Mouse (Mus musculus) midbrain, embryonic 11.5 days (tissue): ENCODE results near the gene Git2. TPM values are rescaled to one million over a fixed set of nuclear protein-coding genes. Genes with fewer than 3 reads are reported as not detected.

ENCODE experiments used
- ATAC-seq: fragments of 200-750 bp; cut with Nextera tagmentation; 2 replicates; pipeline ENCODE4 v1.8.0; 2017; ENCODE audit warnings: moderate TSS enrichment, moderate library complexity; ENCODE audit not compliant: low FRiP score
- DNase-seq: peaks from one replicate; pipeline ENCODE4 v3.0.0; 2015; ENCODE audit warnings: low spot score; ENCODE audit errors: missing footprints
- H3K27ac ChIP-seq: fragments of 300-500 bp; sonication (generic); 2 replicates; pipeline ENCODE4 v1.5.1; 2014; ENCODE audit warnings: low read depth, low read length
- H3K27me3 ChIP-seq: fragments of 300-500 bp; sonication (generic); 2 replicates; pipeline ENCODE4 v1.6.1; 2014; ENCODE audit warnings: mild to moderate bottlenecking, low read length, moderate library complexity, mixed read lengths; ENCODE audit not compliant: control insufficient read depth, insufficient read depth
- H3K36me3 ChIP-seq: fragments of 300-500 bp; sonication (generic); 2 replicates; pipeline ENCODE4 v1.6.1; 2014; ENCODE audit warnings: mild to moderate bottlenecking, low read length, moderate library complexity, mixed read lengths; ENCODE audit not compliant: control insufficient read depth, insufficient read depth
- H3K4me1 ChIP-seq: fragments of 300-500 bp; sonication (generic); 2 replicates; pipeline ENCODE4 v1.6.1; 2014; ENCODE audit warnings: low read length; ENCODE audit not compliant: control insufficient read depth, insufficient read depth
- H3K4me2 ChIP-seq: fragments of 300-500 bp; sonication (generic); 2 replicates; pipeline ENCODE4 v1.6.1; 2014; ENCODE audit warnings: mild to moderate bottlenecking, moderate library complexity
- H3K4me3 ChIP-seq: fragments of 300-500 bp; sonication (generic); 2 replicates; pipeline ENCODE4 v1.5.1; 2014; ENCODE audit warnings: low read depth, low read length
- H3K9ac ChIP-seq: fragments of 300-500 bp; sonication (generic); 2 replicates; pipeline ENCODE4 v1.6.1; 2014; ENCODE audit warnings: low read length
- H3K9me3 ChIP-seq: fragments of 300-500 bp; sonication (generic); 2 replicates; pipeline ENCODE4 v1.6.1; 2016; ENCODE audit warnings: low read length; ENCODE audit not compliant: control insufficient read depth
- WGBS: fragments of 180-500 bp; shearing (Covaris S2); extraction: QIAGEN DNeasy Blood & Tissue Kit; methylation state at CpG from one replicate; pipeline ENCODE4 v1.1.7; 2014; 5-methylcytosine and 5-hydroxymethylcytosine counted together
- polyA plus RNA-seq: library from polyadenylated mRNA; unstranded; fragments of >200 nt; fragmentation: Nextera tagmentation; extraction: Ambion mirVana; gene quantifications from 2 replicates; pipeline ENCODE4 v1.2.1, GENCODE M21; 2014

Gene Git2
- polyA plus RNA-seq, 1 experiment from 2014 or later = 29.5 TPM

- H3K27me3 ChIP-seq = no peaks in the 10 kb centered on the region
- H3K27ac ChIP-seq = no peak overlapping the region
- no peak for DNase-seq
- 90% methylated on average over 5 of the region's 5 CpGs for WGBS
- no peak overlapping the region for H3K4me3 ChIP-seq
- no peaks in the 10 kb centered on the region for H3K9me3 ChIP-seq
- no peak overlapping the region; the same call in 1 of the 2 replicates for H3K9ac ChIP-seq
- H3K4me2 ChIP-seq = no peak overlapping the region
- ATAC-seq = no peak
- H3K4me1 ChIP-seq = no peaks in the 10 kb centered on the region; the same call in 1 of the 2 replicates
- no peaks in the 10 kb centered on the region for H3K36me3 ChIP-seq
Observed at GRCm38 (mm10) chr5:114785196-114785595, 9.9 kb upstream of the Git2 start.

DNA sequence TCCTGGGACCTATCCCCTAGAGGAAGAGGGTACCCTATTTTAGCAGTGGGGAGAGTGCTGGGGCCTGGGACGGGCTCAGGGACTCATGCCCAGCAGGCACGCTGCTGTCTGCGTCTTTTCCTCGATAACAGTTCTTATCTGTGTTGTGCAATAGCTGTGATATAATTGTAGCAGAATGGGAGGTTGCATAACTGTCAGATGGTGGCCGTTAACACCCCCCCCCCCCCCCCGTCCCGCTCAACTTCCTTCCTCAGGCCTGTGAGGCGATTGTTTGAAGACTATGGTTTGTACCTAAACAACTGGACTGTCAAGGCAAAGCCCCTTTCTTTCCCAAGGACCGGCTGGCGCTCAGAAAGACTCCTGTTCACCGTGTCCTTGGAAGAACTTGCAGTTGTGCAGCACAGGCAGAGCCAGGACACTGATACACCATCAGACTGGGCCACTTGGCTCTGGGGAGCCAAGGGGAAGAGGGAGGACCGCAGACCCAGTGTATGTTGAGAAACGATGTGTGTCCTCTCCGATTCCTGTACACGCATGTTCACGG, 9.4 kb upstream of the Git2 start:
- H3K4me1 ChIP-seq = no peaks in the 10 kb centered on the region; the same call in 1 of the 2 replicates
- 84% methylated on average over 15 of the region's 16 CpGs for WGBS
- no peak overlapping the region for H3K4me3 ChIP-seq
- H3K27ac ChIP-seq = no peak overlapping the region
- no peaks in the 10 kb centered on the region for H3K9me3 ChIP-seq
- no peaks in the 10 kb centered on the region for H3K36me3 ChIP-seq
- no peak overlapping the region for H3K9ac ChIP-seq
- no peak overlapping the region for H3K4me2 ChIP-seq
- no peak for DNase-seq
- no peak for ATAC-seq
- no peaks in the 10 kb centered on the region for H3K27me3 ChIP-seq

- Histone ChIP-seq H3K36me3 (no peaks in the 10 kb centered on the region), H3K4me2 (no peak overlapping the region), H3K27me3 (no peaks in the 10 kb centered on the region), H3K9ac (no peak overlapping the region), H3K4me3 (no peak overlapping the region), H3K27ac (no peak overlapping the region), H3K4me1 (no peaks in the 10 kb centered on the region; the same call in 1 of the 2 replicates), H3K9me3 (no peaks in the 10 kb centered on the region)
- DNase-seq (no peak), ATAC-seq (no peak)
- 87% methylated on average over 12 of the region's 12 CpGs for WGBS
Observed at GRCm38 (mm10) chr5:114783405-114784163, 8.3 kb upstream of the Git2 start.

DNA sequence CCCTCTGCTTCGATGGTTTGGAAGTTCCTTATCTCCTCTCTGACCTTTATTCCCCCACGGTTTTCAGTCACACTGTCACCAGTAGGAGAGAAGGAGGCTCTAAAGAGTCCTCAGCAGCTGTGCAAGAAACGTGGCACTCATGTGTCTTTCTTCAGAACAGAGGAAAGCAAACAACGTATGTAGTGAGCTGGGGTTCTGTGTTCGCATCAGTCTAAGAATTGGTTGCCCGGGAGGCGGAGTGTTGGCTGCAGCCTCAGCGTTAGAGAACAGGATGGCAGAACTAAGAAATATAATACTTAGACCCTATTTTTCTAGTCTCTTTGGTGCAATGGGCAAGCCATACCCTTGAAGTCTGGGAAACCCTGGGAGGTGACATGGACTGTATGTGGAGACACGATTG, 7.7 kb upstream of the Git2 start:
- Histone ChIP-seq H3K4me3 (no peak overlapping the region), H3K4me2 (no peak overlapping the region), H3K27me3 (no peaks in the 10 kb centered on the region), H3K9ac (no peak overlapping the region), H3K27ac (no peak overlapping the region), H3K4me1 (no peaks in the 10 kb centered on the region; the same call in 1 of the 2 replicates), H3K36me3 (no peaks in the 10 kb centered on the region), H3K9me3 (no peaks in the 10 kb centered on the region)
- DNase-seq (no peak), ATAC-seq (no peak)
- 88% methylated on average over 9 of the region's 9 CpGs for WGBS

GRCm38 (mm10) chr5:114780912-114781311, 5.6 kb upstream of the Git2 start:
- ATAC-seq = no peak
- Histone ChIP-seq H3K9ac (no peak overlapping the region), H3K27ac (no peak overlapping the region), H3K4me1 (peaks cover 5% of the 10 kb centered on the region), H3K27me3 (no peaks in the 10 kb centered on the region), H3K4me2 (no peak overlapping the region), H3K36me3 (no peaks in the 10 kb centered on the region), H3K9me3 (no peaks in the 10 kb centered on the region), H3K4me3 (no peak overlapping the region)
- 87% methylated on average over 7 of the region's 7 CpGs for WGBS
- DNase-seq = no peak

DNA sequence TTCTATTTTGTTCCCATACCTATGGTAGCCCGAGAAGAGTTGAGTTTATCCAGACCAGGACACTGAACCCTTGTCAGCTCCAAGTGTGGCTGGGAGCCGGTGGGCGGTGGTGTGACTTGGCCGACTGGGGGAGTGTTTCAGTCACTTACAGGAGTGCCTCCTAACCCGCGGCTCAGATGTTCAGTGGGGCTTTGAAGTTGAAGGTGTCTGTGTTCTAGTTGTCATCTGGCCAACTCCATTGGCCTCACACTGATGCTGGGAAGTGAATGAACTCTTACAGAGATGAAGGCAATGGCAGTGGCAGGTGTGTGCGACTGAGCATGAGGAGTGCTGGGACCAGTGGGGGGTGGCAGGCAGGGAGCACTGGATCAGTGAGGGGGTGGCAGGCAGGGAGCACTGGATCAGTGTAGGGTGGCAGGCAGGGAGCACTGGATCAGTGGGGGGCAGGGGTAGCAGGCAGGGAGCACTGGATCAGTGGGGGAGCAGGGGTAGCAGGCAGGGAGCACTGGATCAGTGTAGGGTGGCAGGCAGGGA, 4.7 kb upstream of the Git2 start:
- ATAC-seq (no peak), DNase-seq (no peak)
- Histone ChIP-seq H3K9me3 (no peaks in the 10 kb centered on the region), H3K36me3 (no peaks in the 10 kb centered on the region), H3K9ac (no peak overlapping the region), H3K4me1 (peaks cover 10% of the 10 kb centered on the region), H3K27ac (no peak overlapping the region), H3K4me3 (no peak overlapping the region), H3K27me3 (no peaks in the 10 kb centered on the region), H3K4me2 (no peak overlapping the region)
- WGBS = 85% methylated on average over 7 of the region's 7 CpGs

DNA sequence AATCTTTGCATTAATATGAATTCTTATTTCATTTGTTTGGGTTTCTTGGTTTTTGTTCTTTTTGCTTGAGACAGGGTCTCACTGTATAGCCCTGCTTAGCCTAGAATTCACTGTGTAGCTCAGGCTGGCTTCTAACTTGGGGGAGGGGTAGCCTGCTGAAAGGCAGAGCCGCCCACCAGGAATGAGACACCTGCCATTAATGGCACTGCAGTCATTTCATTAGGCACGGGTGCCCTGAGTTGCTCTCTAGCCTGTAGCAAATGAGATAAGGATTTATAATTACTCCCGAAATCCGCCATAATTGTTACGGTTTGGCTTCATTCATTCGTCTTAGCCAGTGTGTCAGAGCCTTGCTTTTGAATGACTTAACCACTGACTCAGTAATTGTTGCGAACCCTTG, 857 bp upstream of the Git2 start:
- H3K9me3 ChIP-seq = no peaks in the 10 kb centered on the region
- DNase-seq (no peak), ATAC-seq (no peak)
- 80% methylated on average over 7 of the region's 7 CpGs for WGBS
- peak overlapping the region; percentile 91; the same call in 1 of the 2 replicates for H3K9ac ChIP-seq
- no peaks in the 10 kb centered on the region for H3K27me3 ChIP-seq
- H3K27ac ChIP-seq = no peak overlapping the region
- no peaks in the 10 kb centered on the region for H3K36me3 ChIP-seq
- H3K4me3 ChIP-seq = peak overlapping the region; percentile 99
- H3K4me2 ChIP-seq = peak overlapping the region; percentile 91
- peaks cover 22% of the 10 kb centered on the region for H3K4me1 ChIP-seq

GRCm38 (mm10) chr5:114774403-114775051, 790 bp downstream of the Git2 start, which contains the start of gene Ankrd13a:
TSS of gene Ankrd13a (plus strand) at chr5:114774677.
- WGBS = under 1% methylated on average over 64 of the region's 73 CpGs
- H3K9ac ChIP-seq = peak within 1 kb of the TSS; percentile 91
- ATAC-seq = peak; percentile 88

DNA sequence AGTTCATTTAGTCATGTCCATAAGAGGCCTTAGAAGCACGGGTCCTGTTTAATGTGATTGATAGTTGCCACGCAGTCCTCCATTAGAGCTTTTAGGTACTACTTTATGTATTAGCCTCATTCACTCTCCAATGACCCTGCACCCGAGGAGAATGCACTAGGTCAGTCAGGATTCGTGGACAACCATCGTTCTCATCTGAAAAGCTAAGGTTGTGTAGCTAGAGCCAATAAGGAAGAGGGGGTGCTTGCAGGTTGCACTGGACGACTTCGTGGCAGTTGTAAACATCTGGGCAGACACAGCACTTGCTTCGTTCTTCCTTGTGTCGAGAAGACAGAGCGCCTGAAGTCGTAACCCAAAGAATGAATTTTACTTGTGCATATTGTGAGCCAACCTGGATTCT, 1.5 kb downstream of the Git2 start:
- DNase-seq (peak; percentile 92), ATAC-seq (no peak)
- peak overlapping the region; percentile 42; the same call in 1 of the 2 replicates for H3K27ac ChIP-seq
- no peaks in the 10 kb centered on the region for H3K27me3 ChIP-seq
- H3K36me3 ChIP-seq = no peaks in the 10 kb centered on the region
- H3K4me2 ChIP-seq = peak overlapping the region; percentile 91
- H3K9me3 ChIP-seq = no peaks in the 10 kb centered on the region
- peaks cover 22% of the 10 kb centered on the region for H3K4me1 ChIP-seq
- peak overlapping the region; percentile 91 for H3K9ac ChIP-seq
- WGBS = 3% methylated on average over 11 of the region's 11 CpGs
- peak overlapping the region; percentile 99 for H3K4me3 ChIP-seq

More at GRCm38 (mm10) chr5:114774403-114775051, 790 bp downstream of the Git2 start, which contains the start of gene Ankrd13a:
- DNase-seq = peak; percentile 99
- no peaks in the 10 kb centered on the region for H3K9me3 ChIP-seq
- H3K36me3 ChIP-seq = no peaks in the 10 kb centered on the region
- H3K27ac ChIP-seq = peak within 1 kb of the TSS; percentile 80
- H3K4me1 ChIP-seq = peaks cover 22% of the 10 kb centered on the region
- peak within 1 kb of the TSS; percentile 91 for H3K4me2 ChIP-seq
- H3K27me3 ChIP-seq = no peaks in the 10 kb centered on the region
- H3K4me3 ChIP-seq = peak within 1 kb of the TSS; percentile 99
